Mouse (Mus musculus) midbrain, embryonic 16.5 days (tissue): ENCODE results near the gene Cpped1. TPM values are rescaled to one million over a fixed set of nuclear protein-coding genes. Genes with fewer than 3 reads are reported as not detected.

Source experiments
- ATAC-seq: fragments of 200-750 bp; cut with Nextera tagmentation; 2 replicates; pipeline ENCODE4 v1.8.0; 2017; ENCODE audit warnings: moderate TSS enrichment
- H3K27ac ChIP-seq: fragments of 300-500 bp; sonication (generic); 2 replicates; pipeline ENCODE4 v1.5.1; 2014; ENCODE audit warnings: mild to moderate bottlenecking, low read length, mixed read lengths
- H3K27me3 ChIP-seq: fragments of 300-500 bp; sonication (generic); 2 replicates; pipeline ENCODE4 v1.6.1; 2014; ENCODE audit warnings: low read depth, low read length, mixed read lengths; ENCODE audit not compliant: control insufficient read depth, insufficient read depth
- H3K36me3 ChIP-seq: fragments of 300-500 bp; sonication (generic); 2 replicates; pipeline ENCODE4 v1.6.1; 2014; ENCODE audit warnings: mild to moderate bottlenecking, low read length, moderate library complexity, mixed read lengths; ENCODE audit not compliant: control insufficient read depth, insufficient read depth
- H3K4me1 ChIP-seq: fragments of 300-500 bp; sonication (generic); 2 replicates; pipeline ENCODE4 v1.6.1; 2014; ENCODE audit warnings: mild to moderate bottlenecking, low read length, mixed read lengths; ENCODE audit not compliant: control insufficient read depth, insufficient read depth
- H3K4me2 ChIP-seq: fragments of 300-500 bp; sonication (generic); 2 replicates; pipeline ENCODE4 v1.6.1; 2014; ENCODE audit warnings: mild to moderate bottlenecking, low read length, mixed read lengths
- H3K4me3 ChIP-seq: fragments of 300-500 bp; sonication (generic); 2 replicates; pipeline ENCODE4 v1.5.1; 2014; ENCODE audit warnings: low read depth, mild to moderate bottlenecking, low read length, moderate library complexity, mixed read lengths
- H3K9ac ChIP-seq: fragments of 300-500 bp; sonication (generic); 2 replicates; pipeline ENCODE4 v1.6.1; 2014; ENCODE audit warnings: low read depth, low read length, mixed read lengths
- H3K9me3 ChIP-seq: fragments of 300-500 bp; sonication (generic); replicated peaks from 2 replicates; pipeline ENCODE4 v1.6.1; 2014; ENCODE audit warnings: mild to moderate bottlenecking, low read length, mixed read lengths; ENCODE audit not compliant: control insufficient read depth, poor library complexity, severe bottlenecking
- WGBS: fragments of 180-500 bp; shearing (Covaris S2); extraction: QIAGEN DNeasy Blood & Tissue Kit; methylation state at CpG from one replicate; pipeline ENCODE4 v1.1.7; 2014; 5-methylcytosine and 5-hydroxymethylcytosine counted together
- polyA plus RNA-seq: library from polyadenylated mRNA; unstranded; fragments of >200 nt; fragmentation: Nextera tagmentation; extraction: Ambion mirVana; gene quantifications from 2 replicates; pipeline ENCODE4 v1.2.1, GENCODE M21; 2015

Cpped1 gene
- 13.1 and 15.6 TPM in 2 replicates for polyA plus RNA-seq

DNA sequence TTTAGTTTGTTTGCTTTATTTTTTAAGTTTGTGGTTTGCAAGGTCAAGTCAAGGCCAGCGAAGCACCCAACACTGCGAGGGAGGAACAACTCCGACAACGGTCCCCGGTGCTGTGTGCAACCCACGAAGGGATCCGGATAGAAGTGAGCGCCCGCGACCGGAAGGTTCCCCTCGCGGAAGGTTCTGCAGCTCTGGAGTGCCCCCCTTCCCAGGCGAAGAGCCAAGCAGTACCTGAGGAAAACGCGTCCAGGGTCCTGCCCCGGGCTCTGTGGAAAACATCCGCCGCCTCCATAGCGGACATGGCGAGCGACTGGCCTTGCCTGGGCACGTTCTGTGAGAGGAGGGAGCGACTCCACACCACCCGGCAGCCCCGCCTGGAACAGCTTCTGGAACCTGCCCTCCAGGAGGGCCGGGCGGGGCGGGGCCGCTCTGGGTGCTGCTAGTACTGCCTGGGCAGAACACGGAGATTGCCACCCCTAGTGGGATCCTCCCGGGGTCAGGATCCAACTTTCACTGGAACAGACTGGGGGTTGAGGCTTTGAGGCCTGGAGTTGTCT, at the start of gene Cpped1:
Cpped1 (minus strand) TSS at position 411 of the 557 bp plus-strand sequence.
- no peaks in the 10 kb centered on the region for H3K9me3 ChIP-seq
- peak; percentile 97 for ATAC-seq
- H3K9ac ChIP-seq = peak within 1 kb of the TSS; percentile 91
- peaks cover 12% of the 10 kb centered on the region for H3K4me1 ChIP-seq
- no peaks in the 10 kb centered on the region for H3K36me3 ChIP-seq
- H3K4me2 ChIP-seq = peak within 1 kb of the TSS; percentile 63
- peak within 1 kb of the TSS; percentile 61 for H3K4me3 ChIP-seq
- peak within 1 kb of the TSS; percentile 92 for H3K27ac ChIP-seq
- no peaks in the 10 kb centered on the region for H3K27me3 ChIP-seq
- WGBS = 0% methylated on average over 32 of the region's 32 CpGs

- Histone ChIP-seq H3K4me1 (no peaks in the 10 kb centered on the region), H3K9me3 (no peaks in the 10 kb centered on the region; the same call in 1 of the 2 replicates), H3K4me2 (no peak overlapping the region), H3K36me3 (no peaks in the 10 kb centered on the region), H3K4me3 (no peak overlapping the region), H3K9ac (no peak overlapping the region), H3K27ac (no peak overlapping the region), H3K27me3 (no peaks in the 10 kb centered on the region)
- no peak for ATAC-seq
Measured at GRCm38 (mm10) chr16:11940477-11940876, 31.2 kb upstream of the Cpped1 start.

DNA sequence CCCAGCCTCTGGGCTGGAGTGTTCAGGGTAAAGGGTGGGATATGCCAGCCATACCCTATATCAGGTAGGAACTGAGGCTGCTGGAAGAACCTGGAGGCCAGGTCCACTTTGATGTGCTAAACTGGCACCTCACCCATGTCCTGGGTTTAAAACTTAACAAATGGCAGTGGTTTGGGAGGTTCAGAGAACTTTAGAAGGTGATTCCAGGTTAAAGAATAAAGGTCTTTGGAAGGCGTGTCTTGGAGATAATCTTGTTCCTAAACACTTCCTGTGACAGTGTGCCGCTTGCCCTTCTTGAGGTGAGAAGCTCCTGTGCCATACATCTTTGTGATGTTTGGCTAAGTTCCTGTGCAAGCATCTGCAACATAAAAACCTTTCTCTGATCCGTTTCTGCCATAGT, 1.6 kb upstream of the Cpped1 start:
- H3K27me3 ChIP-seq = no peaks in the 10 kb centered on the region
- WGBS = 88% methylated on average over 3 of the region's 3 CpGs
- peaks cover 12% of the 10 kb centered on the region for H3K4me1 ChIP-seq
- H3K4me3 ChIP-seq = no peak overlapping the region
- no peak overlapping the region for H3K9ac ChIP-seq
- H3K36me3 ChIP-seq = no peaks in the 10 kb centered on the region
- no peak overlapping the region for H3K4me2 ChIP-seq
- no peaks in the 10 kb centered on the region for H3K9me3 ChIP-seq
- no peak overlapping the region for H3K27ac ChIP-seq
- ATAC-seq = no peak

- Histone ChIP-seq H3K4me1 (peaks cover 12% of the 10 kb centered on the region), H3K4me2 (peak overlapping the region; percentile 63; the same call in 1 of the 2 replicates), H3K4me3 (no peak overlapping the region), H3K27me3 (no peaks in the 10 kb centered on the region), H3K9me3 (no peaks in the 10 kb centered on the region), H3K36me3 (no peaks in the 10 kb centered on the region), H3K27ac (no peak overlapping the region), H3K9ac (no peak overlapping the region)
- 85% methylated on average over 3 of the region's 3 CpGs for whole genome bisulfite sequencing
- no peak for ATAC-seq
Measured at GRCm38 (mm10) chr16:11909817-11910216, 572 bp upstream of the Cpped1 start.

GRCm38 (mm10) chr16:11908461-11909014, 707 bp downstream of the Cpped1 start:
- 24% methylated on average over 11 of the region's 11 CpGs for WGBS
- peak; percentile 79 for ATAC-seq
- Histone ChIP-seq H3K27ac (peak overlapping the region; percentile 92), H3K36me3 (no peaks in the 10 kb centered on the region), H3K27me3 (no peaks in the 10 kb centered on the region), H3K9ac (peak overlapping the region; percentile 91), H3K4me2 (peak overlapping the region; percentile 63), H3K4me3 (peak overlapping the region; percentile 61), H3K4me1 (peaks cover 12% of the 10 kb centered on the region), H3K9me3 (no peaks in the 10 kb centered on the region)

GRCm38 (mm10) chr16:11907816-11908215, 1.4 kb downstream of the Cpped1 start:
- H3K27ac ChIP-seq = no peak overlapping the region
- peaks cover 12% of the 10 kb centered on the region for H3K4me1 ChIP-seq
- no peaks in the 10 kb centered on the region for H3K36me3 ChIP-seq
- no peak overlapping the region for H3K4me3 ChIP-seq
- no peaks in the 10 kb centered on the region for H3K27me3 ChIP-seq
- 81% methylated on average over 4 of the region's 4 CpGs for WGBS
- H3K9me3 ChIP-seq = no peaks in the 10 kb centered on the region
- no peak for ATAC-seq
- H3K4me2 ChIP-seq = peak overlapping the region; percentile 63; the same call in 1 of the 2 replicates
- no peak overlapping the region; the same call in 1 of the 2 replicates for H3K9ac ChIP-seq

GRCm38 (mm10) chr16:11906906-11907305, 2.3 kb downstream of the Cpped1 start:
- H3K9me3 ChIP-seq = no peaks in the 10 kb centered on the region
- ATAC-seq = no peak
- no peak overlapping the region for H3K9ac ChIP-seq
- no peak overlapping the region for H3K4me3 ChIP-seq
- H3K4me1 ChIP-seq = peaks cover 12% of the 10 kb centered on the region
- H3K36me3 ChIP-seq = no peaks in the 10 kb centered on the region
- H3K4me2 ChIP-seq = no peak overlapping the region
- WGBS = 75% methylated on average over 1 of the region's 1 CpGs
- no peaks in the 10 kb centered on the region for H3K27me3 ChIP-seq
- H3K27ac ChIP-seq = no peak overlapping the region

GRCm38 (mm10) chr16:11905216-11905615, 4.0 kb downstream of the Cpped1 start:
- Histone ChIP-seq H3K27me3 (no peaks in the 10 kb centered on the region), H3K9me3 (no peaks in the 10 kb centered on the region), H3K4me3 (no peak overlapping the region), H3K27ac (no peak overlapping the region), H3K4me1 (peaks cover 12% of the 10 kb centered on the region), H3K9ac (no peak overlapping the region), H3K36me3 (no peaks in the 10 kb centered on the region), H3K4me2 (no peak overlapping the region)
- ATAC-seq = no peak
- WGBS = 85% methylated on average over 4 of the region's 4 CpGs

DNA sequence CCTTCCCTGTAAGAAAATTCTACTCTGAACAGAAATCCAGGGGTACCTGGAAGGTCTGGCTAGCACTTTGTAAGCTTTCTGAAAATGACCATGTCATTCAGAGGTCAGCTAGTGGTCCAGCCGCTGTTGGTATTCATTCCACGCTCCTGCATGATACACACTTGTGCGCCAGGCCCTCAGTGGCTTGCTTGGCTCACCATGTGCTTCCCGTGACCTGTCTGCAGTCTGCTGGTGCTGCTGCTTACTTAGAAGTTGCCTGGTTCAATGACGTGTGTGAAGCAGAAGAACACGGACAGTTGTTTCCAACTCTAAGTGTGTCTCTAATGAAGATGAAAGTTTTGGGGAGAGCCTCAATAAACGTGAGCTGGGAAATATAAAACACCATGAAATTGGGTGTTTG, 7.2 kb downstream of the Cpped1 start:
- no peaks in the 10 kb centered on the region for H3K9me3 ChIP-seq
- no peak for ATAC-seq

More for the DNA sequence above, 7.2 kb downstream of the Cpped1 start:
- Histone ChIP-seq H3K4me2 (no peak overlapping the region), H3K27me3 (no peaks in the 10 kb centered on the region), H3K4me3 (no peak overlapping the region), H3K27ac (no peak overlapping the region), H3K36me3 (no peaks in the 10 kb centered on the region), H3K9ac (no peak overlapping the region), H3K4me1 (no peaks in the 10 kb centered on the region)
- WGBS = 88% methylated on average over 7 of the region's 7 CpGs
